Mouse (Mus musculus) cerebellum, adult 8-10 months (tissue): Measurements from ENCODE around the gene Cyp2ab1.
A peak's percentile ranks its signal among the peaks of the same experiment; 100 is the strongest.
"Not testable (repeated sequence)": the region's sequence is repeated elsewhere in the genome, so short reads cannot be mapped to it uniquely, and the experiment has no call there.

ENCODE experiments used
- DNase-seq: peaks from one replicate; pipeline ENCODE4 v3.0.0; 2022

Gene Cyp2ab1

DNA sequence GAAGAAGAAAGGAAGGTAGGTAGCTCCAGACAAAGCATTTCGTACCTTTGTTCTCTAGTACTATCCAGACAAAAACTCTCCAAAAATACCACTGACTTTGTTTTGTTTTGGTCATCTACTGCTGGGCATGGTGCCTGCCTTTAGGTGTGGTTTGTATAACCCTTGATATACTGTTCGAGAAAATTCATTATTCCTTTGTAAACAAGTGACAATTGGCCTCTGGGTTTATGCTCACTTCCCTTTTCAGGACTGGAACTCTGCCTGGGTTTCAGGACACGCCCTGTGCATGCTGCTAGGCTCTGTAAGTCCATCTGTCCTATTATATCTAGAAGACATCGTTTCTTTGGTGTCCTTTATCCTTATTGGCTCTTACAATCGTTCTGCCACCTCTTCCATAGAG is at the start of gene Cyp2ab1:
TSS of gene Cyp2ab1 (minus strand) at position 119 of the 400 bp plus-strand sequence.
- no peak for DNase-seq

DNA sequence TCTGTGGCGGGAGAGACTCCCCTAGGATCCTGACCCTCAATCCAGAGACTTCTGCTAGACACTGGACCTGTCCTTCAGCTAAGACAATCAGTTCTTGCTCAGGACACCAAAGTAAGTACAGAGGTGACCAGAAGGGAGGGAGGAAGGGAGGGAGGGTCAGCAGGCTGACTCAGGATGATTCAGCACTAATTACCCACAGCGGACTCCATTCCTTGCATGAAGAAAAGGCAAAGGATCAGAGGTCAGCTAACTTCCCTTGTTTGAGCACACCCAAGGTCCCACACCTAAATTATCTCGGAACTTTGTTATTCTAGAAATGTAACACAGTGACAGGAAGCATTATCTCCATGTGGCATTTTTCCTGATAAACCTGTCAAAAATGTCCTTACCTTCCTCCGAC is 46.5 kb upstream of the Cyp2ab1 start:
- no peak for DNase-seq

DNA sequence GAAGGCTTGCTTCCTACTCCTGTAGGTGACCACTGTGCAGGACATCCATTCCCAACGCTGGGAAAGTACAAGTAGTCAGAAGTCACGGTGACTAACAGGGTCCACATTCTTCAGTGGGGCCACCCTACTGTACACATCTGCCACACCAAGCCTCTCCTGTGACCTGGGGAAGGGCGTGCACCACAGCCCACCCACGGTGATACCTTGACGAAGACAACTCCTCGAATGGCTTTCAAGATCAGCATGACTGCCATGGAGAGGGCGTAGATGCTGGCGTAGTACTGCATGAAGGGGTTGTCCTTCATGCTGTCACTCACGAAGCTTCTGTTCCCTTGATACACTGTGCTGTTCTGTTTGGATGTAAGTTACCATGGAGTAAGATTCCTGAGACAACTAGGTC is 43.0 kb upstream of the Cyp2ab1 start:
- DNase-seq, result no peak

DNA sequence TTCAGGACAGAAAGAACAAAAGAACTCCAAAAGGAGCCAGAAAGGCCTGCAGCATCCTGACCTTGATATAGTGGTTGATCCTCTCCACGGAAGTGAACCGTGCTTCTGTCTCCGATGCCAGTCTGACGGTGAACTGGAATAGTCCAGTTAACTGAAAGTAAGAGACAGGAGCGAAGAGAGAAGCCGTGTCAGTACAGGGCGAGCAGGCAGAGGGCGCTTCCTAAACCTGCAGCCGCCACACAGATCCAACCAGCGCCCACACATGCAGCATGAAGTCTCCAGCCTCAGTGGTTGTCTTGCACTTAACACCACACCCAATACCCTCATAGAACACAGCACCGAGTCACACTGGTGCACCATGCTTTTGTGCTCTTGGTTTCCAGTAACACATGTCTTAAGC is 36.9 kb upstream of the Cyp2ab1 start:
- DNase-seq, result no peak

DNA sequence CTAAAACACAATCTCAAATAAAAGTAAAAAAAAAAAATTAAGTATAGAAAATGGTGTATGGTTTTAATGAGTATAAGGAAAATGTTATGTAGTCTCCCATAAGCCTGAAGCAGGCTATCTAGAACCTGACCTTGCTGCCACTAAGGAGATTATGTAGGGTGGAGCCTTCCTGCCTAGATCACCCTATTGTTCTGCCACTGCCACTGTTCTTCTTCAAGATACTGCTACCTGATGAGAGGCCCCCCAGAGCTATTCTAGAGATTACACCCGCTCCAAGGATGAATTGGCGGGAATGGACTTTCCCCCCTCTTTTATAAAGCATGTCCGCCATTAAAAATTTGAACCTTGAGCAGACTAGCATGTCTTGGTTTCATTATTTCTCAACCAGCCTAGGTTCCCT is 36.3 kb upstream of the Cyp2ab1 start:
- DNase-seq, result not testable (repeated sequence)

DNA sequence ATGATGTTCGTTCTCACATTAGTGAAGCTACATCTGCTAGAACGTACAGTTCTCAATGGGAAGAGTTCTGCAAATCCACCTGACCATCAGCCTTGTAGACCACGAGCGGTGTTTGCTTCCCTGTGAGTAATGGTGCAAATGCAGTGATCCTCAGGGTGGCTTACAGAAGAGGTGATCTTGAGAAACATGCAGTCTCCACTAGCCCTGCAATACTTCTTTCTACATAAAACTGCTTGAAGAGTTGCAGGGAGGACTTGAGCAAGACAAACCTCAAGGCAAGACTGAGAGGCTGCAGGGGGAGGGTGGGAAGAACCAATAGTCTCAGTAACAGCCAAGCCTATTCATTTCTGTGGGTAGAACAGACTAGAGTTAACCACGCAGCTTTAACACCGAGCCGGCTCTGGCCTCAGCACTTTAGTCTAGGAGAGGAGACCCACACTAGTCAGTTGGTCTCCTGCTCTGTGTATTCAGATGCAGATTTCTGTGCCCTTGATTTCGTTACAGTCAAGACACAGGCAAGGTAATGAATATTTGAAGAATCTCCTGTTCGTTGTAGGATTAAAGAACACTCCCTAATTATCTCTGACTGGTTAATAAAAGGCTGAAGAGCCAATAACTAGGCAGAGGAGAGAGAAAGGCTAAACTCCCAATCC is 34.6 kb upstream of the Cyp2ab1 start:
- no peak for DNase-seq

DNA sequence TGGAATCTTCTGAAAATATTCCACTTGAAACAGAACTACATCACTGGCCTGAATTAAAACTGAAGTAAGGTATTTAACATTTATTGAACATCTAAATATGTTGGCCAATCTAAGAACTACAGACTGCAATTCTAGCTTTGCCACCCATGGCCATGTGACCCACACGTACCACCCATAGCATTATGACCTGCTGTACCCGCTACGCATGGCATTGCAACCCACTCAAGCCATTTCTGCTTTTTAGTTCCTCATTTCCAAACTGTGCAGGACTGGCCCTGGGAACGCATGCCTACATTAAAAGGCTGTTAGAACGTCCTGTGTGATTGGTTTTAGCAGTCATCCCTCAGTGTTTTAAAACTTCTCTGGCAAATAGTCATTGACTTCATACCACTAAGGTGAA is 32.6 kb upstream of the Cyp2ab1 start:
- no peak for DNase-seq

DNA sequence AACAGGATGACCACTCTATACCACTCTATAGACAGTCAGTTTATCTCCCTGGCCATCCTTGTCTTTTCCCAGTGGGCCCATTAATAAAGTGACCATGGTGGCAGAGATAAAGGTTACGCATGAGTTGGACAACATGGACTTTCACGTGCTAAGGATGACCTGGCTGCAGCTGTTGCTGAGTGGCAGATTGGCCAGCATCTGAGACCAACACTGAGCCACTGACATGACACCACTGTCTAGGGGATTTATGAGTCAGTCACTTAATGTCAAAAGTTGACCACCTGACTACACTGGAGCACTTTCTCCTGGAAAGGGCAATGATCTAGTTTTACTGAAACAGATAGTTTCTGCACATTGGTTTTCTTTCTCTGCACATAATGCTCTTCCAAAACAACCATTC is 29.6 kb upstream of the Cyp2ab1 start:
- no peak for DNase-seq

DNA sequence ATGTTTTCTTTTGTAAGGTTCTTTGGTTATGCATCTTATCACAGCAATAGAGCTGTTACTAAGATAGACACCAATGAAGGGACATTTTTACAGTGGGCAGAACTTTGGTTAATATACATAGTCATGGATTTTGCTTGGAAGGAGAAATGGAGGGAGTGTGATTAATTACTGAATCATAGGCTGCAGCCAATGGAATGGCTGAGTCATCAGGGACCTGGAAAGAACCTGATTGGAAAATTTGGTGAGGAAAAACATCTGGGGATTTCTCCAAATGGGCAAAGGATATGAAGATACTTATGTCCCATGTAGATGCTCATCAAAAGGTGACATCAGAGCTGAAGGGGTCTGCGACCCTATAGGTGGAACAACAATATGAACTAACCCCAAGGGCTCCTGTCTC is 28.8 kb upstream of the Cyp2ab1 start:
- no peak for DNase-seq

DNA sequence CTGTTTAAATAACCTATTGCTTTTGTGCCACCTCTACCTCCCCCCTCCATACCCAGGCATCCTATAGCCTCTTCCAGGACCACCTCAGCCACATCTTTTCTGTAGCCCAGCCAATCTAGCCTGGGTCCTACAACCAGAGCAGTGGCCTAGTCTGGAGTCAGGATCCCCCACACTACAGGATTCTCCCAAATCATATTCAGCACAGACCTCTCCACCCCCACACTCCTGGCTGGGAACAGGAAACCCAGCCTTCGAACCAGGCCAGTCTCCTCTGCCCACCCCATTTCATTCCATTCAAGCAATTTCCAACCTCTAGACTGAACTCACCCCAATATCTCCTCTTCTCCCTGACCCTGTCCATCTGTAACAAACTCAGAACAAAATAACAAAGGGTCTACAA is 20.3 kb upstream of the Cyp2ab1 start:
- DNase-seq, result no peak

DNA sequence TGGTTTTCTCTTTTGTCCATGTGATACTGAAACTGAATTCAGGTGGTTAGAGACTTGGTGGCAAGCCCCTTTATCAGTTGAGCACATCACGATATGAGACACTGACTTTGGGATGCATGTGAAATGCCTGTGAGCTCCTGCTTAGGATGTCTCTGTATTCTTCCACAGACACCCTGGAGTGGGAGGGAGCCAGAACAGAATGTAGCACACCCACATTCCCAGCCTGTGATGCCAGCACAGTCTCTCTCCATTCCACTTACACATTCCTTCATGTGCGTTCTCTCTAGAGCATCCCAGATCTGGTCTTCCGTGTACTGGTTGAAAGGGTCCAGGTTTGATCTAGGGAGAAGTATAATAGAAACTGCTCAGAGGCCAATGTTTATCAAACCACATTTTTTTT is 13.4 kb upstream of the Cyp2ab1 start:
- DNase-seq, result no peak

DNA sequence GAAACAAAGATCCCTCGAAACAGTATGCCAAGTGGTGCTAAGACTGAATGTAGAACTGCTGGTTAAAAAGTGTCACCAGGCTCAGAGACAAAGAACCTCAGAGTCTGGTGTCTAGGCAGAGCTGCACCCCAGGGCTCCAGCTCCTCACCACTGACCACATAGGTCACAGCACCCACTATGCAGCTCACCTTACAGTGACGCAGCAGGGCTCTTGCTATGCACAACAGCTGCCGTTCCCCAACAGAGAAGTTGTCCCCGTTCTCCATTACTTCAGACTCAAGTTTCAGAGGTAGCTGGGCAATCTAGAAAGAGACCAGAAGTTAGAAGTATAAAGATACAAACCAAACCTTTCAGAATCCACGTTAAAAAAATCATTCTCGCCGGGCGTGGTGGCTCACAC is 9.7 kb upstream of the Cyp2ab1 start:
- no peak for DNase-seq

DNA sequence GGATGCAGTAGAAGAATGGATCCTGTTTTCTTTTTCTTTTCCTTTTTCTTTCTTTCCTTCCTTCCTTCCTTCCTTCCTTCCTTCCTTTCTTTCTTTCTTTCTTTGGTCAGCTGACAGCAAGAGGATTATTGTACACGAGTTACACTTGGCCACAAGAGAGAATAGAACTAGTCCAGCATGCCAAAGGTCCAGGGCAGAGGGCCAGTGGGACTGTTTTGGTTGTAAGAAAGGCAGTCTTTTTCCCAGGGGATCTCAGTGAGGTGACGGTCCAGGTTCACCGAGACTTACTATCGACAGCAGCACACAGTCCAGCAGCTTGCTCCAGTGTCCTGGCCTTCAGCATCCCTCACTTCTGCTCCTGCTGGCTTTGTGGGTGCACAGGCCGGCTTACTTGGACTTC is 3.1 kb upstream of the Cyp2ab1 start:
- no peak for DNase-seq

DNA sequence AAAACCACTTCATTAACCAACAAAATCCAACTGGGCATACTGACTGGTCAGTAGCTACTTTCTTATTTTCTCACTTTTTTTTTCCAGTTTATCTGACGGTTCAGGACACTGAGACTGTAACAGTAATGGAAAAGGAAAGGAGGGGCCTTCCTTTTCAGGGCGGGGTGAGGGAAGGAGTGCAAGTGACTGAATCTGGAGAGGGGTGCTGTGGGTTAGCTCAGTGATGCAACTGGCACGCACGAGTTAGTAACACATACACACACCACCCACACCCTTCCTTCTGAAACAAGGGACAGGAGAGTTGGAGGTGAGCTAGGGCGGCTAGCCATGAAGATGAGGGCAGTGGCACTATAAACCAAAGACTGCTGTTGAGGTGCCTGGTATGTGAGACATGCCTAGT is 1.3 kb downstream of the Cyp2ab1 start:
- DNase-seq, result no peak

DNA sequence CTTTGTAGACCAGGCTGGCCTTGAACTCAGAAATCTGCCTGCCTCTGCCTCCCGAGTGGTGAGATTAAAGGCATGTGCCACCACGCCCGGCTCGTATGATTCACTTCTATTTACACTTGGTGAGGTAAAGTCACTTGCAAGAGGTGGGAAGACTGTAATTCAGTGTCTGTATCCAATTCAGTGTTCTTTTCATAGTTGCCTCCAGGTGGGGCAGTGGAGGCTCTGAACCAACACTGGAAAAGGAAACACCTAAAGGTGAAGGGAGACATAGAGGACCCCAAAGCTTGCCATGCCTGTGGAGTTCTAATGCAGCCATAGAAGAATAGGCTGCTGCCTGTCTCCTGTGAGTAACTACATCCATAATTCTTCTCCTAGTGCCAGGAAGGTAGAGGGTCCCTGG is 2.9 kb downstream of the Cyp2ab1 start:
- no peak for DNase-seq

DNA sequence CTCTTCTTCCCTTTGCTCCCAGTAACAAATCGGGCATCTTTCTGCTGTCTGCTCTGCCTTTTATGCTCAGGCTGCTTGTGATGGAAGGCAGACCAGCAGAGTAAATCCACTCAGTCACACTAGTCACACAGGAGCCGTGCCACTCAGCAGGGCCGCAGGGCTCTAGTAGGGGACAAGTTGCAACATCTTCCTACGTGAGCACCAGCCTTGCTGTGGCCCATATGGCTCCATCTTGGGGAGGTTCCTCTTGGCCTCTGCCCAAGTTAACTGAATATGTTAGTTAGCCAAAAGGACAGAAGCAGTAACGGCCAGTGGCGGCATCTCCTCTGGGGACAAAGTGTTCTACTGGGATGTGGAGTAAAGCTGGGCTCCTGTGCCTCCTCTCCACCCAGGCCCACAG is 8.4 kb downstream of the Cyp2ab1 start:
- DNase-seq, result no peak

DNA sequence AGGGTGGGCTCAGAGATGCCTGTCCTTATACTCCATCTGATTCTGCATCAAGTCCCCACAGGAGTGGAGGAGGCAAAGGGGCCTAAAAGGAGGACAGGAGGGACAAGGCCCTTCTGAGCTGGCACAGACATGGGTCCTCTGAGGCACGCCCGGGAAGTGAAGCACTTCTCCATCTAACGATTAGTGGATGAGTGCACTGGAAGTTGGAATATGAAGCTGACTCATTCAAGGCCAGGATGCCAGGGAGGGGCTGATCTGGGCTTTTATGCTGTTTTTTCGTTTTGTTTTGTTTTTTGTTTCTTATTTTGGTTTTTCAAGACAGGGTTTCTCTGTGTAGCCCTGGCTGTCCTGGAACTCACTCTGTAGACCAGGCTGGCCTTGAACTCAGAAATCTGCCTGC is 9.9 kb downstream of the Cyp2ab1 start:
- no peak for DNase-seq

DNA sequence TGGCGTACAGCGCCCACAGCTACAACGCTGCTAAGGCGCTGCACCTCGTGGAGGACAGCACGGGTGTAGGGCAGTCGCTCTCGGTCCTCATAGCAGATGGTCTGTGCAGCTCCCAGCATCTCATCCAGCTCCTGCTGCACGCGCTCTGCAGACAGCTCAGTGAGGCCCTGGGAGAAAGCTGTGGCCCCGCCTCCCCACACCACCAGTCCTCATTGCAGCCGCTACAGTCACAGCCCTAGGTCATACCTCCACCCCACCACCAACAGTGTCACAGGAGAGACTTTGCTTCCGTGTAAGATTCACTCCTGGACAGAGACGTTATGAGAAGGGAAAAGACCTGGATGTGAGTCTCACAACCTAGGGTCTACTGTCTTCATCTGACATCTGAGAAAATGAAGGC is 12.9 kb downstream of the Cyp2ab1 start:
- no peak for DNase-seq

DNA sequence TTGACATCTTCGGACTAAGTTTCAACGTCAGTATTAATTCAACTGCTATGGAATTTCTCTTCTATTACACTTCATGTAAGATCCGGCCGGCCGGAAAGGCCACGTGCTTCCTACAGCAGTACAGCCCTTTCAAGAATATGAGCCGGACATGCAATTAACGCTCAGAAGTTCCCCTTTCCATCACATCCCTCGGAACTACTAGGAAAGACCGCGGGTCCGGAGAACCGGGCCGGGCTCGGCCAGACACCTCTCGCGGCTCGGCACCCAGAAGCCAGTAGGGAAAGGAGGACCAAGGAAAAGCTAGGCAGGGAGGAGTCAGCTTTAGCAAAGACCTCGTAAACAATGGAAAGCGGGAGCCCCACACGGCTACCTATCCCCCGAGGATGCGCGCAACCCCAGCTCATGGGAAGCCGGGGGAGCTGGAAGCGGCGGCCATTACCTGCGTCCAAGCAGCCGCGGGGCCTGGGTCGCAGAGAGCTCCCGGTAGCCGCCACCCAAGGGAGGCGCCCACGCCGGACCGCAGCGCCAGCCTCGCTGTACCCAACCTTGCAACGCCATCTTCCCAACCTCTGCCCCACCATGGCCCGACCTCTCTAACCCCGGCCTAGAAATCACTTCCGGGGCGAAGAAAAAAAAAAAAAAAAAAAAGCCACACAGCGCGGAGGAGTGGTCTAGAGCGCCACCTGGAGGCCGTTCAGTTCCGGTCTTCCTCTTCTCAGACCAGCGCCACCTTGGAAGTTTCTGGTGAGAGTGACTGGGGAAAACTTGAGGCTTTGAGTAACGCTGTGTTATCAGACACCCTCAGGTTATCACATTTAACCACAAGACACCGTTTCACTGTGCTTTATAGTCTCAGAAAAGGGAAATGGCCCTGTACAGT is 23.2 kb downstream of the Cyp2ab1 start, which contains the start of gene Parl:
TSS of gene Parl (minus strand) at position 618 of the 880 bp plus-strand sequence.
- DNase-seq, result peak; percentile 84

DNA sequence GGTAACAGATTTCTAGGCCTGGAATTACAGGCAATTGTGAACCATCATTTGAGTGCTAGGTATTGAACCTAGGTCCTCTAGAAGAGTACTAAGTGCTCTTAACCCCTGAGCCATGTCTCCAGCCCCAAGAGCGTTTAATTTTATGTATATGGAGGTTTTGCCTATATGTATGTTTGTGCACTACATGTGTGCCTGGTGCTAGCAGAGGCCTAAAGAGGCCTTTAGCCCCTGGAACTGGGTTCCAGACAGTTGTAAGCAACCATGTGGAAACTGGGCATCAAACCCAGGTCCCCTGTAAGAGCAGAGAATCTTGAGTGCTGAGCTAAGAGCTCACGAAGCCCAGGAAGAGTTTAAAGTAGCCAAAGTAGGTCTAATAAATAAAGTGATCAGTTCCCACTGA is 25.1 kb downstream of the Cyp2ab1 start:
- no peak for DNase-seq

DNA sequence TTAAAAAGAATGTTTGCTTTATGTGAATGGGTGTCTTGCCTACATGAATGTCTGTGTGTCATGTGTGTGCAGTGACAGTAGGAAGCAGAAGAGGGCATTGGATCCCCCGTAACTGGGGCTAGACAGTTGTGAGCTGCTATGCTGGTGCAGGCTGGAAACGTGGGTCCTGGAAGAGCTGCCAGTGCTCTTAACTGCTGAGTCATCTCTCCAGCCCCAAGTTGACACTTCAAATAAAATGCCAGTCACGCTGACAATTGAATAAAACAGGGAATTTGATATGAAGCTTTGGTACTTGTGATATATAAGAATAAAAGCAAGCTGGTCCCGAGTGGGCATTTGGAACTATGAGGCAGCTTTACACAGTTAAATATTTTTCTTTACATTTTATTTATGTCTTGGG is 45.0 kb downstream of the Cyp2ab1 start:
- DNase-seq, result no peak

DNA sequence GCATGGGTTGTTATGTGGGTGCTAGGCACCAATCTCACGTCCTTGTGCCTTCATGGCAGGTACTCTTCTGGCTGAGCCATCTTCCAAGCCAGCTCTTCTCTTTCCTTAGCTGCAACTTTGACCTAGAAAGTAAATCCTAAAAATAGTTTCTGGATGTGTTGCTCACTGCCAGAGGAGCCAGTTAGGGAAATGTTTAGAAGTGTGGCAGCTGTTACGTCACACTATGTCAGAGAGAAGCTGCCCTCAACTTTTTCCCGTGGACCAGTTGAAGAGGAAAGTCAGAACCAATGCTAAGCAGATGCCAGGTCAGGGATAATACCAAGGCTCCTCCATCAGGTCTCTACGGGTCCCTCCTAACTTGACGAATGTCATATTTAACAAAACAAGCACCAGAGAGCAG is 45.8 kb downstream of the Cyp2ab1 start:
- DNase-seq, result no peak

DNA sequence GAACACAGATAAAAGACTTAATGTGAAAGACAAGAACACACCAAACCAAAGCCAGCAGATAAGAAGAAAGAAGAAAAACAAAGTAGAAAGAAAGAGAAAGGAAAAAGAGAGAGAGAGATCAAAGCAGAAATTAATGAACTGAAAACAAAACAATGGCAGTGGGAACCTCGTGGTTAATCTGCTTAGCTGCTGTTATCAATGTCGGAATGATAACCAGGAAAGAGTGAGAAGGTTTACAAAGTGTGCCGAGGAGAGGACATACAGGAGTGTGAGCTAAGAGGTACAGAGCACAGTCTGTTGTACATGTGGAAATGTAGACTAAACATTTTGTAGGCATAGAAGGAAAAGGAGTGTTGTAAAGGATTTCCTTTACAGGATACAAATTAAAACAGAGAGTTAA is 52.2 kb downstream of the Cyp2ab1 start:
- no peak for DNase-seq

DNA sequence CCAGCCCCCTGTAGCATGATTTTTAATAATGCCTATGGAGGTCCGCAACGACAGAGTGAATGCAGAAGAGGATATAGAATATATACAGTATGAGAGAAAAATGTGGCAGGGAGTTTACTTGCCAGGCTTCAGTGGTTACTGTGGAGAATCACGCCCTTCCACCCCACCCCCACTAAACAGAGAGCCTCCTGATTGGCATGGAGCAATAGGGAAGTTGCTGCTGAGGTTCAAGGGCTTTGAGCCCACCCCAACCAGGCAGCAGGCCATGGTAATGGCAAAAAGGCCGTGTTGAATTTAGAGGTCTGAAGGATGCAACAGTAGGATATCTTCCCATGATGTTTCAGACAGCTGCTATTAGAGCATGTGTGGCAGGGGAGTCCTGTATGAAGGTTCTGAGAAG is 53.9 kb downstream of the Cyp2ab1 start:
- DNase-seq, result no peak

DNA sequence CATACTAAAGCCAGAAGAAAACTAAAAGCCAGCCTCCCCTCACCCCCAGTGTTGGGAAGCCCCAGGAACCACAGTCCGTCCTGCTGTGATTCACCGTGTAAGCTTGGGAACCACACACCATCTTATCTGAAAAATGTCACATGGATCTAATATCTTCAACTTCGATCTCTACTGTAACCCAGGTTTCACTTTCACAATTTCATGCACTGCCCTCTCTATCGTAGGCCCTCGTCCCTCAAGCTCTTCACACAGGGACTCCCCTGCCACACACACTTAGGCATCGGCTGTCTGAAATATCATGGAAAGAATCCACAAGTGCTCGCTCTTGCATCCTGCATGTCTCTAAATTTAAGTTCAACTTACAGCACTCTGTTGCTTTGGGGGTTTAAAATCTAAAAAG is 60.1 kb downstream of the Cyp2ab1 start:
- no peak for DNase-seq
